Mouse (Mus musculus) splenic B cell, adult 2 months (primary cell): ENCODE measurements around the gene Maml1.

Source experiments
- DNase-seq: peaks from one replicate; pipeline ENCODE4 v3.0.0-alpha.2; 2011; ENCODE audit warnings: low read depth, low spot score
- H3K27me3 ChIP-seq: 2 replicates; pipeline ENCODE4 v1.6.1; 2012; ENCODE audit warnings: mild to moderate bottlenecking, low read length, moderate library complexity, mixed read lengths; ENCODE audit not compliant: control insufficient read depth, poor library complexity, insufficient read depth, severe bottlenecking
- H3K36me3 ChIP-seq: 2 replicates; pipeline ENCODE4 v1.6.1; 2012; ENCODE audit warnings: mild to moderate bottlenecking, low read length, moderate library complexity, mixed read lengths; ENCODE audit not compliant: control insufficient read depth, poor library complexity, insufficient read depth, severe bottlenecking

Gene Maml1

DNA sequence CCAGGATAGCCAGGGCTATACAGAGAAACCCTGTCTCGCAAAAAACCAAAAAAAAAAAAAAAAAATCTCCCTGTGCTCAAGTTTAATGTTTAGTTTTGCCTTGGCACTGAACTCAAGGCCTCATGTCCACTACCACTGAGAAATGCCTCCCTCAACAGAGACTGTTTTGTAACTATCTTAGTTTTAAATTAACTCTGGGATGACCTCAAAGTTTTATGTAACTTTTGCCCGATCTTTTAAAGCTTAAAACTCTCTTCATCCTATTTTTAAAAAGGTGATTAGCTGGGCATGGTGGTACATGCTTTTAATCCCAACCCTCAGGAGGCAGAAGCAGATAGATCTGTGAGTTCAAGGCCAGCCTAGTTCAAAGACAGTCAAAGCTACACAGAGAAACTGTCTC is 11.3 kb upstream of the Maml1 start:
- no peaks in the 10 kb centered on the region for H3K27me3 ChIP-seq
- DNase-seq, result no peak
- H3K36me3 ChIP-seq, result peaks cover 22% of the 10 kb centered on the region

DNA sequence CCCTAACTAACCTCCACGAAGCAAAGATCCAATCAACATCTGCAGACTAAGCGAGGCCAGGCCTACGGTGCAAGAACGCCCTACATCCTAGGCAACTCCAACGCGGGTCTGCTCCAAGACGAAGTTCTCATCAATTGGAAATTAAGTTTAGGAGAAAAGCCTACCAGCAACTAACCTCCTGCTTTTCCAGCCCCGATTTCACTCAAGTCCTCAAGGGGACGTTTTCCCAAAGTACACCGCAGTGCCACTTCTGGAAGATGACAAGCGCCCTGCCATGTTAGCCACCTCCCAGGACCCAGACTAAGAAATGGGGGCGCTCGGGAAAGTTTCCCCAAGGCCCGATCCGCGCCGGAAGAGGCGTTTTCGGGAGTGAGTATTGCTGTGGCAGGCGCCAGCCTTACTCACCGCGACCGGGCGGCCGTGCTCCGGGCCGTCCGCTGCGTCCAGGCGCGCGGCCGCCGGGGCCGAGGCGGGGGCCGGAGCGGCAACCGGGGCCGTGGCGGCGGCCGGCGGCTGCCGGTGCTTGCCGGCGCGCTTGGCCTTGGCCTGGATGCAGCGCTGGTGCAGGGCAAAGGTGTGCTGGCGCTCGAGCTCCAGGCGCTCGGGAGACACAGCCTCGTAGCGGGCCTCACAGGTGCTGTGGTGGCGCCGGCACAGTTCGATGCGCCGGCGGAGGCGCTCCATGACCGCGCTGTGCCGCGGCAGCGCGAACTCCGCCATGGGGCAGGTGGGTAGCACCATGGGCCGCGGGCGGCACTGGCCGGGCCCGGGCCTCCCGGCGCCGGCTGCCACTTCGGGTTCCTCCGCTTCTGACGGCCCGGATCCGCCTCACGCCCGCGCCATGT is 568 bp downstream of the Maml1 start:
- no peaks in the 10 kb centered on the region; the same call in 1 of the 2 replicates for H3K36me3 ChIP-seq
- no peaks in the 10 kb centered on the region for H3K27me3 ChIP-seq
- DNase-seq, result peak; percentile 30

DNA sequence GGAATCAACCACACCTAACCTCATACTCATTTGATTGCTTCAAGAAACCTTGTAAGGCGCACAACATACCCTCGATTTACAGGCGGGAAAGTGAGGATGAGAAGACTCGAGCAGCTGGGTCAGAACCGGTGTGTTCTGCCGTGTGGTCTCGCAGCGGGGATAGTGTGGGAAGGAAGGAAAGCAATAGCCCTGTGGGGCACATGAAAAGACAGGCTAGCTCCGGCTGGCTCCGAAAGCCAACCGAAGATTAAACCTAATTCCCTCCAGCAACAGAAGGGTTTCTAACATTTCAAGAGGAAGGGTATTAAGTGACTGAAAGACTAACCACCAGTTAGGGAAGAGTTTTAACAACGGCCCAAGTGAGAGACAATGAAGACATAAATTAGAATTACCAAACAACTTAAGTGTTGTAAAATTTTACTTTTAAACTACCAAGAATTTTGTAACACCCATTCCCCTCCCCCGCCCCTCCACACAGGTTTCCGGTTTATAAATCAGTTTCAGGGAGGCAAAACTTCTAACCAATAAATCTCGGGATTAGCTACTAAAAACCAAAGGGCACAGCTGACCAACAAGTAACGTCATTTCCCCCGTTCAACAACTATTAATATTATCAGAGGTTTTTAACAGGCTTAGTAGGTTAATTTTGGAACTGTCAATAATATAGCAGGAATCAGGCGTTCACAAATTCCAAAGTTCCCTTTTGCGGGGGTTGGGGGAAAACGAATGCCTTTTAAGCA is 1.5 kb downstream of the Maml1 start:
- DNase-seq, result no peak
- H3K36me3 ChIP-seq, result no peaks in the 10 kb centered on the region
- no peaks in the 10 kb centered on the region for H3K27me3 ChIP-seq

DNA sequence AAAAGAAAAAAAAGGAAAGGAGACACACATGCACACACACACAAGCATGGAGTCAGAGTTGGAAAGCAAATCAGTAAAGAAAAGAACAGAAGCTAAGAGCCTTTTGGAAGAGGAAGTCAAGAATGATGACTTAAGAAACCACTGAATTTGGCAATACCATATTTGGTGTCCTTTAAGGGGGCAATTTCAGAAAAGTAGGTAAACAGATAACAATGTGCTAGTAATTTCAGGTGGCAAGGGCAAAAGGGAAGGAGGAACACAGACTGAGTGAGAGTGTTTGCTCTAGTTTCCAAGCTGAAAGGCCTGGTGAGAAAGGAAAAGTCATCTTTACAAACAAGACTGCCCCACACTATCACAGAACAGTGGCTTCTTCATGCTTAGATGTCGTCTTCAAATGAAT is 5.7 kb downstream of the Maml1 start:
- Histone ChIP-seq H3K27me3 (no peaks in the 10 kb centered on the region), H3K36me3 (no peaks in the 10 kb centered on the region)
- peak; percentile 37 for DNase-seq

DNA sequence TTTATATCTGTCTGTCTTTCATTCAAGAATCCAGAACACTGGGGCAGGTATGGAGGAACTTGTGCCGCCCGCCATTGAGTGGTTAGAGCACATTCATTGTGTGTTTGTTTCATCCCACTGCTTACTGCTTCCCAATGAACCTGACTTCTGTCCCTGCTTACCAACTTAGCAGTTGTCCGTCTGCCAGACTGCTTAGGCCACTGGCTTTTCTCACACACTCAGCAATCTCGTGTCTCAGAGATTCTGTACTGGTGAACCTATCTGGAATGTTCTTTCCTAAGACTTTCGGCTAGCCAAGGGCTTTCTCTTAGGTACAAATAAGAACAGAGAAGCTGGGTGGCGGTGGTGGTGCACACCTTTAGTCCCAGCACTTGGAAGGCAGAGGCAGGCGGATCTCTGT is 6.4 kb downstream of the Maml1 start:
- H3K36me3 ChIP-seq, result no peaks in the 10 kb centered on the region
- H3K27me3 ChIP-seq, result no peaks in the 10 kb centered on the region
- DNase-seq, result no peak

DNA sequence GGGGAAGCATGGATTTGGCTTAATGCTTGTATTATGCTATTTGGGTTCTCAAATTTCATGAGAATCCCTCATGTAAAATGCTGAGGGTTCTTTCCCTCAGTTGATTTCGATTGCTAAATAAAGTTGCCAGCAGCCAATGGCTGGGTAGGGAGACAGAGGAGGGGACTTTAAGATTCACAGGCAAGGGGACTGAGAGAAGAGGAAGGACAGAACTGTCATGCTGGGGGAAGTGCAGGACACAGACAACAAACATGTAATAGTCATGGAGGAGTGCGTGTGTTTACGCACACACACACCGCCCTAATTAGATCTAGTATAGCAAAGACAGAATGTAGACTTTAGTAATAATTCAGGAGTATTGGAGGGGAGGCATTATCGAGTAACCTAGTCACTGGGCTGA is 6.8 kb downstream of the Maml1 start:
- DNase-seq, result no peak
- H3K36me3 ChIP-seq, result no peaks in the 10 kb centered on the region
- H3K27me3 ChIP-seq, result no peaks in the 10 kb centered on the region

DNA sequence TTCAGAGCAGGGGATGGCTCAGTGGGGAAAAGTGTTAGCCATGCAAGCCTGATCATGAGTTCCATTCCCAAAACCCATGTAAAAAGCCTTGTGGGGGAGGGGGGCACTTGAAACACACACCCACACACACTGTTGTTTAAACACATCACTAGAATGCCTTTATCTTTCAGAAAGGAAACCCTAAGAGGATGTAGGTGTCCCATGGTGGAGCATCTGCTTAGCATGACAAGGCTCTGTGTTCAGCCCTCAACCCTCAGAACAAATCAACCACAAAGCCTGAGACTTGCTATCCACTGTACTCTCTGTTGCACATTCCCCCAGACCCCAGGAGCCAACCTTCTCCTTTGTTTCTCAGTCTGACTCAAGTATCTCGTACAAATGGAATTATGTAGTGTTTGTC is 12.1 kb downstream of the Maml1 start:
- no peaks in the 10 kb centered on the region for H3K36me3 ChIP-seq
- DNase-seq, result no peak
- no peaks in the 10 kb centered on the region for H3K27me3 ChIP-seq

DNA sequence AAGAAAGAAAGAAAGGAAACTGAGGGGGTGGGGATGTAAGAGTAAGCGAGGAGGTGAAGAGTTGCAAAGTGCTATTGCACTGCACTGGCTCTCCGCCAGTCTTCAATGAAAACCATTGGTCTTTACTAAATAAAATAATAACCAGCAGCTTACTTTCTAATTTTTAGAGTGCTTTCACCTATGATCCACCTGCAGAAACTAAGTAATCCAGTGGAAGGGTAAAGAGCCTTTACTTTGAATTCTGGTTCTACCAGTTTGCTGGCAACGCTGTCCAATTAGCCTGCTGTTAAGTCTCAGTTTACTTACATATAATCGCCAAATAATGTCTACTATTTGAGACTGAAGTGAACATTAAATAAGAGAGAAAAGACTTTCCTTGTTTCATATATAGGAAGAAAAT is 13.1 kb downstream of the Maml1 start:
- Histone ChIP-seq H3K36me3 (no peaks in the 10 kb centered on the region), H3K27me3 (no peaks in the 10 kb centered on the region)
- DNase-seq, result no peak

DNA sequence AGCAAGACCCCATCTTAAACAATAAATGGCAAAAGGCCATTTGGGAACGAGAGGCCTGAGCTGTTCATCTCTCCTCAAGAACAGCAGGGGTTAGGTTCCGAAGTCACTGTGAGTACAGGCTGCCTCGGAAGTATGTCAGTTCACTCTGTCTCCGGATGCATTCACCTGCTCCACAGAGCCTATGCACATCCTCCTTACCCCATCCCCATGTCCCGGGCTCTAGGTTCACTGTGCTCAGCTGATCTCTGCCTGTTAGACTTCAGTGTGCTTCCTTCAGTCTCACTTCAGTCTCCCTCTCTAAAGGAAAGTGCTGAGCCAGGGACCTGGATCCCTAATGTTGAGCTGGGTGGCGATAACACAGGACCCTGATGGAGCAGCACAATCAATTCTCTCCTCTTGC is 14.4 kb downstream of the Maml1 start:
- H3K36me3 ChIP-seq, result no peaks in the 10 kb centered on the region

DNA sequence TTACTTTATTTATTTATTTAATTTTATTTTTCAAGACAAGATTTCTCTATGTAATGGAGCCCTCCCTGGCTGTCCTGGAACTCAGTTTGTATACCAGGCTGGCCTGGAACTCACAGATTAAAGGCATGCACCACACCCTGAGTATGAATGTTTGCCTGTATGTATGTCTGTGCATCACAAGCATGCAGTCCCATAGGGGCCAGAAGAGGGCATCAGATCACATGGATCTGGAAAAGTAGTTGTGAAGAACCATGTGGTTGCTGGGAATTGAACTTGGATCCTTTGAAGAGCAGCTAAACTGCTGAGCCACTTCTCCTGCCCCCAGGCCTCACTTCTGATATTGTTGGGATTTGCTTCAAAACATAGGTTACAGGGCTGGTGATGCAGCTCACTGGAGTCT is 15.1 kb downstream of the Maml1 start:
- peak; percentile 22 for DNase-seq
- Histone ChIP-seq H3K36me3 (no peaks in the 10 kb centered on the region), H3K27me3 (no peaks in the 10 kb centered on the region)

More for the DNA sequence above, 14.4 kb downstream of the Maml1 start:
- no peak for DNase-seq
- no peaks in the 10 kb centered on the region for H3K27me3 ChIP-seq

DNA sequence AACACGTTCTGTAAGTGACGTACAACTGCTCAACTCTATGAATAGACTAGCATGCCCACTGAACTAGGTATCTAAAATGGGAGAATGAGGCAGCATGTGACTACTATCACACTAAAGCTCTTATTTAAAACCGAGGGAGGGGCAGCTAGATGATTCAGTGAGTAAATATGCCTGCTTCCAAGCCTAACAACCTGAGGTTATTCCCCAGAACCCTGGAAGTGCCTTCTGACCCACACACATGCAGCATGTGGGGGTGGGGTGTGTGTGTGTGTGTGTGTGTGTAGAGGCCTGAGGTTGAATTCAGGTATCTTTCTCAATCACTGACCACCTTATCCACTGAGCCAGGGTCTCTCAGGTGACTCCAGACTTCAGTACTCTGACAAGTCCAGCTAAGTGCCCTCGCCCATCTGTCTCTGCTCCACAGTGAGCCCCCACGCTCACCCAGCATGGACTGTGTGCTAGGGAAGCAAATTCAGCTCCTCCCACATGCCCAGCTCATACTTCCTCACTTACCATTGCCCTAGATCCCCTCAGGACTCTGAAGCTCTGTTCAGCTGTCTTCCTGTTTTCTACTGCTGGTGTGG is 16.5 kb downstream of the Maml1 start:
- peak; percentile 50 for DNase-seq
- no peaks in the 10 kb centered on the region for H3K27me3 ChIP-seq
- H3K36me3 ChIP-seq, result no peaks in the 10 kb centered on the region

DNA sequence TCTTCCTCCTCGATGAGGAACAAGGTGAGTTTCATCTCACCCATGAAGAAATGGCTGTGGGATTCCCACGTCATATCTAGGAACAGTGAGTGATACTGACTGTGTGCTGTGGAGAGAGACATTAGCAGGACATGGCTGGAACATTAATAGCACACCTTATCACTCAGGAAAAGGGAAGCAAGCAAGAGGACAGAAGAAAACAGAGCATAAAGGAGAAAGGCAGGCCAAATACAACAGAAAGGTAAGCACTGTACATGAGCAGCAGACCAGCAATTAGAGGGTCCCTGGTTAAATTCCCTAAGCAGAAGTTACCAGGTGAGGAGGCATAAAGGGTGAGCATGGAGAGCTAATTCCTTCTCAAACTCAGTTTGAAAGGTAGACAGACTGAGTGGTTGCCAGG is 17.0 kb downstream of the Maml1 start:
- H3K36me3 ChIP-seq, result no peaks in the 10 kb centered on the region
- peak; percentile 23 for DNase-seq
- no peaks in the 10 kb centered on the region for H3K27me3 ChIP-seq

DNA sequence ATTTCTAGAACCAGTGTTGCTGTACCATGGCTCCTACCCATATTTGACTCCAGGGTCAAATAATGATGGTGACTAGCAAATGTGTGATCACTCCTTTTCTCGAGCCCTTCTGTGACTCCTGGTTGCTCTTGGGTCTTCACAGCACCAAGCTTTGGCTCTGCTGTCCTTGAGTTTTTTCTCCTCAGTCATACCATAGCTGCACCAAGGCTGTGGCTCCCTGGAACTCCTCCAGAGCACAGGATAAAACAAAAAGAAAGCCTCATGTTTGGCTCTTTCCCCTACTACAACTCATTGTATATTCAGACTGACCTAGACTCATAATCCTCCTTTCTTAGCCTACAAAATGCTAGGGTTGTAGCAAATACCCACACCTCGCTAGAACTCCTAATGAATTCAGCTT is 19.3 kb downstream of the Maml1 start:
- no peak for DNase-seq
- H3K36me3 ChIP-seq, result no peaks in the 10 kb centered on the region
- no peaks in the 10 kb centered on the region for H3K27me3 ChIP-seq

DNA sequence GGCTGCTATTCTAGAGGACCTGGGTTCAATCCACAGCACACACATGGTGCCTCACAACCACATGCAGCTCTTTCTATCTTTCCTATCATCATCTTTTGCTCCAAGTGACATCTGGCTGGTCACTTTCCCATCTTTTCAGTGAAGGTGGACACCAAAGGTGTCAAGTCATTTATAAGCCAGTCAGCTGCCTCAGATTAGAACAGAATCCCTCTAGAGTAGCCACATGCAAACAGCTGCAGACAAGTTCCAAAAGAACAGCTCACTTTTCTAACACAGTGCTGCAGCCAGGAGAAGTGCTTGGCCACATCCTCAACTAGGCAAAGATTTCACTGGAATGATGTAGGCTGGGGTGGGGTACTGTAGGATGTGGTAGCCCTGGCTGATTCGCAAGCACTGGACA is 22.2 kb downstream of the Maml1 start:
- Histone ChIP-seq H3K27me3 (no peaks in the 10 kb centered on the region), H3K36me3 (peaks cover 5% of the 10 kb centered on the region; the same call in 1 of the 2 replicates)
- no peak for DNase-seq

DNA sequence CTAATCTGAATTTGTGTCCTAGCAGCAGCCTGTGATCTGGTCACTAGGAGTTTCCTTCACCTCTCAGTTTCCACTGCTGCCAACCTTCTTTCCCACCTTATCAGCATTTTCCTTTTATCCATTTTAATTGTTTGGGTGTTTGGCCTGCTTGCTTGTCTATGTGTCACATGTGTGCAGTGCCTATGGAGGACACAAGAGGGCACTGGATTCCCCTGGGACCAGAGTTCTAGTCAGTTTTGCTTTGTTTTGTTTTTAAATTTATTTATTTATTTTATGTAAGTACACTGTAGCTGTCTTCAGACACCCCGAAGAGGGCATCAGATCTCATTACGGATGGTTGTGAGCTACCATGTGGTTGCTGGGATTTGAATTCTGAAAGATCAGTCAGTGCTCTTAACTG is 22.9 kb downstream of the Maml1 start:
- Histone ChIP-seq H3K36me3 (peaks cover 5% of the 10 kb centered on the region; the same call in 1 of the 2 replicates), H3K27me3 (no peaks in the 10 kb centered on the region)
- peak; percentile 69 for DNase-seq
